Mouse (Mus musculus) heart, embryonic 10.5 days (tissue): Measurements from ENCODE around the gene Atf6. TPM values are rescaled to one million over a fixed set of nuclear protein-coding genes. Genes with fewer than 3 reads are reported as not detected.

Source experiments
- DNase-seq: peaks from one replicate; pipeline ENCODE4 v3.0.0-alpha.2; 2017; ENCODE audit warnings: low spot score
- H3K27ac ChIP-seq: fragments of 300-500 bp; sonication (generic); 2 replicates; pipeline ENCODE4 v1.5.1; 2016; ENCODE audit warnings: mild to moderate bottlenecking
- H3K27me3 ChIP-seq: fragments of 300-500 bp; sonication (generic); 2 replicates; pipeline ENCODE4 v1.6.1; 2016; ENCODE audit warnings: mild to moderate bottlenecking; ENCODE audit not compliant: poor library complexity, insufficient read depth, severe bottlenecking
- H3K36me3 ChIP-seq: fragments of 300-500 bp; sonication (generic); 2 replicates; pipeline ENCODE4 v1.6.1; 2016; ENCODE audit warnings: mild to moderate bottlenecking, moderate library complexity
- H3K4me1 ChIP-seq: fragments of 300-500 bp; sonication (generic); 2 replicates; pipeline ENCODE4 v1.6.1; 2016; ENCODE audit warnings: mild to moderate bottlenecking
- H3K4me3 ChIP-seq: fragments of 300-500 bp; sonication (generic); 2 replicates; pipeline ENCODE4 v1.5.1; 2016; ENCODE audit warnings: mild to moderate bottlenecking, moderate library complexity
- H3K9me3 ChIP-seq: fragments of 300-500 bp; sonication (generic); 2 replicates; pipeline ENCODE4 v1.6.1; 2016; ENCODE audit warnings: mild to moderate bottlenecking, moderate library complexity
- WGBS: fragments of 180-500 bp; shearing (Covaris S2); methylation state at CpG from one replicate; pipeline ENCODE4 v1.1.7; 2016; 5-methylcytosine and 5-hydroxymethylcytosine counted together
- polyA plus RNA-seq: library from polyadenylated mRNA; unstranded; fragments of >200 nt; fragmentation: Nextera tagmentation; extraction: Ambion mirVana; gene quantifications from 2 replicates; pipeline ENCODE4 v1.2.1, GENCODE M21; 2016

Atf6 gene
- polyA plus RNA-seq, 1 experiment from 2014 or later, result 10.9 TPM

DNA sequence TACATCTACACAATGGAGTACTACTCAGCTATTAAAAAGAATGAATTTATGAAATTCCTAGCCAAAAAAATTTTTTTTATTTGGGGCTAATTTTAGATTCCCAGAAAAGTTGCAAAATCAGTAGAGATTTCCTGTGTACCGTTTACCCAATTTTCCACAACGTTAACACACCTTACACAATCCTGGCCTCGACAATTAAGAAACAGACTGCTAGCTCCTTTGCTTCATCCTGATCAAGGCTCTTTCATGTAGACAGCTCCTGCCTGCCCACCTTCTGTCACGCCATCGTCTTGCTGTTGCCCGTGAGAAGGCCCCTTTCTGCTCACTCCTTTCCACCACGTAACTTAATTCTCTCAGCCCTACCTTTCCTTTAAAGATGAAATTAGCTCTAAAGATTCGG is 177.8 kb downstream of the Atf6 start:
- Histone ChIP-seq H3K4me1 (peaks cover 3% of the 10 kb centered on the region; the same call in 1 of the 2 replicates), H3K9me3 (no peaks in the 10 kb centered on the region), H3K4me3 (no peak overlapping the region), H3K36me3 (no peaks in the 10 kb centered on the region), H3K27ac (no peak overlapping the region), H3K27me3 (no peaks in the 10 kb centered on the region)
- no peak for DNase-seq
- 91% methylated on average over 8 of the region's 8 CpGs for WGBS

DNA sequence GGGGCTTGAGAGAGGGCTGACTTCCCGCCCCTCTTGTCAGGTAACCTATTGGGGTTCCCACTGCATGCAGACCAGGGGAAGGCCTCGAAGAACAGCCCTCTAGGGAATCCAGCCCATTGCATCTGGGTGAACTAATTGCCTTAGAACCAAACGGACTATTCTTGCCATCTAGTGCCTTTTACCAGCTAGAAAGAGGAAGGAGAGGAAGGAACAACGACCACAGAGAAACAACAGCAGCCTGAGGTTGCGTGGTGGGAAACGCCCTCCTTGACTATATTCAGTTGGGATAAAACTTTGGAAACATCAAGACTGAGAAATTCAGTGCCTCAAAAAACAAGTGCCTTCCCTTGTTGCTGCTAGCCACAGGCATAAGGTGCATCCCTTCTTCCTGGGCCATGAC is 183.7 kb downstream of the Atf6 start:
- Histone ChIP-seq H3K9me3 (no peaks in the 10 kb centered on the region), H3K27ac (no peak overlapping the region), H3K36me3 (peaks cover 42% of the 10 kb centered on the region), H3K4me3 (no peak overlapping the region), H3K27me3 (no peaks in the 10 kb centered on the region), H3K4me1 (peaks cover 5% of the 10 kb centered on the region)
- no peak for DNase-seq
- WGBS, result 80% methylated on average over 6 of the region's 6 CpGs

DNA sequence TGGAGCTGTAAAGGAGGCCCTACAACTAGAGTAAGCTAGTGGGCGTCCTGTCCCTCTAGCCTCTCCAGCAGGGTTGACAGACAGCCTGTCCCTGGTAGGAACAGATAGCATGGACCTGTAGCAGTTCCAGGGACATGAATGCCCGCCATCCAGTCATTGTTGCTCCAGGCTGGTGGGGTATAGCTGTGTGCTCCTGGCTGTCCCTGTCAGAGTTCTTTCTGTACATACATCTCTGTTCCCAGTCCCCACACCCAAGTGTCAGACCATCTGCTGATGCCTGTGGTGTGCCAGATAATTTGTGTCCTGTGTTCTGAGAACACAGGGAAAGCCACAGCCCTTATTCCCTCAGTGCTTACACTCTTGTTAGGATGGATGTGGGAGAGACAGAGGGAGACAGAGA is 187.9 kb downstream of the Atf6 start:
- Histone ChIP-seq H3K36me3 (peaks cover 77% of the 10 kb centered on the region), H3K4me3 (no peak overlapping the region), H3K27me3 (no peaks in the 10 kb centered on the region), H3K9me3 (no peaks in the 10 kb centered on the region; the same call in 1 of the 2 replicates), H3K4me1 (peaks cover 17% of the 10 kb centered on the region), H3K27ac (no peak overlapping the region)
- 61% methylated on average over 2 of the region's 2 CpGs for WGBS
- no peak for DNase-seq

DNA sequence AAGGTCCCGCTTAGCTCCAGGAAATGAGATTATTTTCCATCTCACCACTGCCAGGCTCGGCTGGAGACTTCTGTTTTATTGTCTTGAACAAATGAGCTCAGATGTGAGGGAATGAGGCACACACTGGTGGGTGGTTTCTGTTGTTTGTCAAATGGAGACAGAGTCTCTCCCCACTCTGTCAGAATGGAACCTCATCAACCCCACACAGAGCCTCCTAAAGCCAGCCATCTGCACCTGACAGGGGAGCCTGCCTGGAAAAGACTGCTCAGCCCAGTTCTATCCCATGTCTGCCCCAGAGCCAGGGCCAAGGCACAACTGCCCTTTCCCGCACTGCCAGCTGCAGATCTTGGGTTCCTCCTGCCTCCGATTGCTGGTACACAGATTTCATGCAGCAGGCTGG is 188.7 kb downstream of the Atf6 start:
- no peaks in the 10 kb centered on the region for H3K27me3 ChIP-seq
- peaks cover 17% of the 10 kb centered on the region for H3K4me1 ChIP-seq
- DNase-seq, result no peak
- H3K36me3 ChIP-seq, result peaks cover 75% of the 10 kb centered on the region
- 0 out of 2 replicates have a peak overlapping the region, but pooled peaks have one; percentile 16 for H3K27ac ChIP-seq
- H3K9me3 ChIP-seq, result no peaks in the 10 kb centered on the region; the same call in 1 of the 2 replicates
- no peak overlapping the region for H3K4me3 ChIP-seq
- 69% methylated on average over 4 of the region's 4 CpGs for WGBS

DNA sequence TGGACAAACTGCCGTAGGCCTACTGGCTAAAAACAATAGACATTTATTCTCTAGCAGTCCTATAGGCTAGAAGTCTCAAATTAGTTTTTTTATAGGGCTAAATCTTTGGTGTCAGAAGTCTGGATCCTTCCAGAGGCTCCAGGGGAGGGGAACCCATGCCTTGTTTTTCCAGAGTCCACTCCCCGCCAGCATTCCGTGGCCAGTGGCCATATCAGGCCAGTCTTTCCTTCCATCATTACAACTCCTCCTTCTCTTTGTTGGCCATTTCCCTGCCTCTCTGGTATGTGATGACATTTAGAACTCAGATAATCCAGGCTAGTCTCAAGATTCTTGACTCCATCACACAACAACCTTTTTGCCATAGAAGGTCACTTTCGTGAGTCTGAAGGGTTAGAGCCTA is 189.9 kb downstream of the Atf6 start:
- Histone ChIP-seq H3K27ac (no peak overlapping the region), H3K9me3 (no peaks in the 10 kb centered on the region; the same call in 1 of the 2 replicates), H3K4me1 (peaks cover 22% of the 10 kb centered on the region), H3K36me3 (peaks cover 63% of the 10 kb centered on the region), H3K27me3 (no peaks in the 10 kb centered on the region), H3K4me3 (no peak overlapping the region)
- 66% methylated on average over 4 of the region's 4 CpGs for WGBS
- no peak for DNase-seq

DNA sequence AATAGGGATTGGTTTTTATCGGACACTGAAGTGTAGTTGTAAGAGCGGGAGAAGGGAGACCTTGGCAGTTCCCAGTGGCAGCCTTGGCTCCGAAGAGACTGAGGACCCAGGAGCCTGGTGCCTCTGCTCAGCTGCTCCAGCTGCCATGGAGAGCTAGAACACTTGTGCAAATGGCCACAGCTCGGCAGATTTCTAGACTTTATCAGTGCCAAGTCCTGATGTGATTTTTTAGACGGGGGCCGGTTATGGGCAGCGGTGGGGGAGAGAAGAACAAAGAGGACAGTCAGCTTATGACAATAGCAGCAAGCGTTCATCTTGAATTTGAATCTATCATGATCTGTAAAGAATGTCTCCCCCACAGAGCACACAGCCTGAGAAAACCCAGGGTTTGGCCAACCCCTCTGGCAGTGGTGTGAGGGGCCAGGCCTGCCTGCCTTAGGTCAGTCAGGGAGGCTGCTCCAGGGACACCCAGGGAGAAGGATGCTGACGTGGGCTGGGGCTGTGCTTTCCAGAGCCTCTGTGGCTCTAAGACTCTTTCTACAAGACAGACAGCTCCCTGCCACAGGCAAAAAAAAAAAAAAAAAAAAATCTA is 193.3 kb downstream of the Atf6 start:
- no peaks in the 10 kb centered on the region for H3K27me3 ChIP-seq
- H3K4me1 ChIP-seq, result peaks cover 32% of the 10 kb centered on the region
- H3K9me3 ChIP-seq, result no peaks in the 10 kb centered on the region; the same call in 1 of the 2 replicates
- WGBS, result 73% methylated on average over 9 of the region's 9 CpGs
- H3K27ac ChIP-seq, result no peak overlapping the region
- peaks cover 71% of the 10 kb centered on the region for H3K36me3 ChIP-seq
- no peak for DNase-seq
- H3K4me3 ChIP-seq, result no peak overlapping the region

DNA sequence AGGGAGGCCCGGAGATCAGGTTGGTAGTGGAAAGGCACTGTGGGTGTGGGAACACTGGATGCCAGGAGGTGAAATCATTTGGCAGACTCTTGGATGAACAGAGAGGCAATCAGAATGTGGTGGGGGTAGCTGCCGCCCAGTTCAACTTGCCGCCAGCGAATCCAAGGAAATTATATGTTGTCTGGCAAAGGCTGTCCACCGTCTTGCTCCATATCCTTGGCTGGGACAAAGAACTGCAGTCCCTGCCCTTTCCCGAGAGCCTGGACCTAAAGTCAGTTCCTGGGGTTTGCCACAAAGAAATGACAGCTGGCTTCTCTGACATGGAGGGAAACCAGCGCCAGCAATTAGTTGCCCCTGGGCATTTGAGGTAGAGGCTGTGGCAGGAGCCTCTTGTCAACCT is 202.4 kb downstream of the Atf6 start:
- no peak overlapping the region for H3K27ac ChIP-seq
- 84% methylated on average over 7 of the region's 7 CpGs for WGBS
- peaks cover 89% of the 10 kb centered on the region for H3K36me3 ChIP-seq
- no peak for DNase-seq
- H3K4me1 ChIP-seq, result no peaks in the 10 kb centered on the region
- H3K9me3 ChIP-seq, result no peaks in the 10 kb centered on the region
- H3K27me3 ChIP-seq, result 0 out of 2 replicates have a peak, but pooled peaks cover 3% of the 10 kb centered on the region
- H3K4me3 ChIP-seq, result no peak overlapping the region

DNA sequence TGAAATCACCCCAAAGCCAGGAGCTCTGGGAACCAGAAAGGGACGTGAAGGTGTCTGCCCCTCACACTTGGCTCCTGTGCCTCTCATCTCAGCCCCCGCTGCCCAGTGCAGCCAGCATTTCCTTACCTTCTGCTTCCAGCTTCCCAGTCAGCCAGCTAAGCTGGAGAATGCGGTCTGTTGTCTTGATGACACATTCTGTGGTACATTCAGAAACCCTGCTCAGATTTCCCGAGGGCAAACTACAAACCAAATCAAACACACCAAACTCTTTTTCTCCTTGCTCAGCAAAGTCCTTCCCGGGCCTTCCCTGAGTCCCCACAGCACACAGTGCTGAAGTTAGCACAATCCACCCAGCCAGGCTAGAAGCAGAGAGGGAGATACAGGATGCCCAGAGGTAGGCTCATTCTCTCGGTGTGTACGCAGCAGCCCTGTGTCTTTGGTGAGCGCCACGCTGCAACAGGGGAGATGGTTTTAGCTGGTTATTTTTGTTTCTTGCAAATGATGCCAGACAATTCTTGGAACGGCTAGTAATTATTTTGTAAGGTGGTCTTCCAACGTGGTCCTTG is 202.9 kb downstream of the Atf6 start:
- peaks cover 88% of the 10 kb centered on the region for H3K36me3 ChIP-seq
- 86% methylated on average over 11 of the region's 11 CpGs for WGBS

DNA sequence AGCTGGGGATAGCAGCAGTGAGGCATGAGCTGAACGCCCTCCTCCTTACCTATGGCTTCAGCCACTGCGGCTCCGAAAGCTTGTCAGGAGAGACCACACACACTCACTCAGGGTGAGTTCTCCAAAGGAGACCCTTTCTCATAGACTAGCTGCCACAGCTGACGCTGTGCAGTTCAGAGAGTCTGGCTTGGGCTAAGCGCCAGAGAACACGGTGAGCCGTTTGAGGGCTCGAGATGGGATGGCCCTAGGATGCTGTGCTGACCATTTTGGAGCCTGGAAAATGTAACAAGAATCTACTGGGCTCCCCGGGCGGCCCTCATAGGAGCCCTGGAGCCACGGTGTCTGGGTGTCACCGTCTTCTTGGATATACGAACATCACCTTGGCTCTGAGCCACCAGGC is 208.3 kb downstream of the Atf6 start:
- H3K27me3 ChIP-seq, result no peaks in the 10 kb centered on the region
- 81% methylated on average over 13 of the region's 13 CpGs for WGBS
- no peaks in the 10 kb centered on the region for H3K9me3 ChIP-seq
- no peak overlapping the region for H3K27ac ChIP-seq
- H3K4me3 ChIP-seq, result no peak overlapping the region
- no peak for DNase-seq
- peaks cover 27% of the 10 kb centered on the region for H3K4me1 ChIP-seq
- peaks cover 78% of the 10 kb centered on the region for H3K36me3 ChIP-seq

More for the DNA sequence above, 202.9 kb downstream of the Atf6 start:
- H3K27me3 ChIP-seq, result 0 out of 2 replicates have a peak, but pooled peaks cover 3% of the 10 kb centered on the region
- DNase-seq, result no peak
- H3K4me3 ChIP-seq, result no peak overlapping the region
- no peak overlapping the region for H3K27ac ChIP-seq
- H3K4me1 ChIP-seq, result no peaks in the 10 kb centered on the region
- no peaks in the 10 kb centered on the region for H3K9me3 ChIP-seq

DNA sequence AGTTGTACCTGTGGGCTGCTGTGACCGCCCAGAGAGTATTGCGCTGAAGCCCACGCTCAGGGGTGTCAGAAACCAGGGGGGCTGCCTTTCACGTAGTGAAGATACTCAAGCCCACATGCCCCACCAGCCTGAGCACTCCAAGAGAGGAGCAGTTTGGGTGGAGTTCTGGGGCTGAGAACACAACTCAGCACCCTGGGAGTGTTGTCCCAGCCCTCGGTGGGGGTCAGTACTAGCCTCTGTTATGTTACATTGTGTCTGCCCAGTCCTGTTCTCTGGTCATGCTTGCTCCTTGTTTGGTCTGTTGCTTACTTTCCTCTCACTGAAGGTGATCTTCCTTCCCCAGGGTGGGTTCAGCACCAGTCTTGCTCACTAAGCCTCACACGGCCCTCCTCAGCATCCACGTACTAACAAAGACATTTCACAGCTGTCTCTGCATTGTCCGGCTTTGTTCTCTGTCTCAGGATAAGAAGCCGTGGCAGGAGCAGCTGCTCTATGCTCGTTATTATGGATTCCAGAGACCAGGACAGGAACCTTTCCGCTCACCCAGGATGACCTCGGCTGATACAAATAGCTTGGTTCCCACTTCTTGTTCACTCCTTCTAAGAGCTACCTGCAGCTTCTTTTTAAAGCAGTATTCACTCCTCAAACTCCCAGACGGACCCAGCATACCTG is 209.8 kb downstream of the Atf6 start:
- 59% methylated on average over 13 of the region's 13 CpGs for WGBS
- no peak overlapping the region for H3K4me3 ChIP-seq
- H3K9me3 ChIP-seq, result no peaks in the 10 kb centered on the region
- H3K36me3 ChIP-seq, result peaks cover 68% of the 10 kb centered on the region
- peaks cover 27% of the 10 kb centered on the region for H3K4me1 ChIP-seq
- H3K27ac ChIP-seq, result peak overlapping the region; percentile 57
- no peak for DNase-seq
- no peaks in the 10 kb centered on the region for H3K27me3 ChIP-seq

DNA sequence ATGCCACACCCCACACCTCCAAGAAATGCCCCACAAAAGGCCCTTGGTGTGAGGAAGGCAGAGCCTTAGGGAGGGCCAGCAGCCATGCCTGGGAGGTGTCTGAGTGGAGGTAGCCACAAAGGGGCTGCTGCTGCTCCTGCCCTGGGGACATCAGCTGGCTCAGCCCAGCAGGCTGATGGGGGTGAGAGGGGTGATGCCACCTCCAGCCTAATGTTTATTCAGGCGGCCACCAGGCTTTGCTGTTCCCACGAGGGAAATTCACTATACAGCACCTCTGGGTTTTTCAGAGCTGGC is 210.4 kb downstream of the Atf6 start:
- peaks cover 32% of the 10 kb centered on the region for H3K4me1 ChIP-seq
- no peak for DNase-seq
- no peaks in the 10 kb centered on the region for H3K27me3 ChIP-seq
- no peaks in the 10 kb centered on the region for H3K9me3 ChIP-seq
- H3K36me3 ChIP-seq, result peaks cover 62% of the 10 kb centered on the region
- 65% methylated on average over 2 of the region's 2 CpGs for WGBS
- H3K4me3 ChIP-seq, result no peak overlapping the region
- H3K27ac ChIP-seq, result peak overlapping the region; percentile 57; the same call in 1 of the 2 replicates

DNA sequence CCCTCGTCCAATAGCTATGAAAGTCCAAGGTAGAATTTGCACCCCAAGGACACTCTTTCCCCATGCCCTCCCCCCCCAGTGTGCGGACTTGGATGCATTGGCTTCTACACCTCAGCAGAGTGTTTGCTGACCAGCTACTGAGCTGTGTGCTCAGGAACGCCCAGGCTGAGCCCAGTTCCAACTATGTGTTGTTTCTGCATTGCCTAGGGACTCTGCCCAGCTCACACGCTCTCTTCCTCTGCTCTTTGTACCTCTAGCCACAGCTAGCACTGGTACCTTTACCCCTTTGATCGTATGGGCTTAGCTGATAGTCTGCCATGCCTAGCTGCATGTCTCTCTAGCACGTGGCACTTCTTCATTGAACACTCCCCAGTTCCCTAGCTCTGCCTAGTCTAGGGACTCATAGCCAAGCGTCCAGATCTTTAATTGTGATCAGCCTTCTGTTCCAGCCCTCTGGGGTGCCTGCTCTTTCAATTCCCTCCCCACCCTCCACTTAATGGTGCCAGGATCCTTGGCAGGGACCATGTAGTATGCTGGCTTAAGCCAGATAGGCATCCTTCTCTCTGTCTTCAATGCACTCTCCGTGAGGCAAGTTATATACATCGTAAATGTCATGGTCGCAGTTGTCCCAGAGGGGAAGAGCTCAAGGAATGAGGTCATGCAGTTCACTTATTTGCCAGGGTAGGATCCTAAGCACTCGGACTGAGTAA is 210.9 kb downstream of the Atf6 start:
- Histone ChIP-seq H3K27me3 (no peaks in the 10 kb centered on the region), H3K4me1 (peaks cover 37% of the 10 kb centered on the region), H3K9me3 (no peaks in the 10 kb centered on the region), H3K4me3 (no peak overlapping the region), H3K36me3 (peaks cover 57% of the 10 kb centered on the region), H3K27ac (0 out of 2 replicates have a peak overlapping the region, but pooled peaks have one; percentile 57)
- no peak for DNase-seq
- 81% methylated on average over 11 of the region's 11 CpGs for WGBS
